Mouse (Mus musculus) heart, postnatal 36 days (tissue): ENCODE measurements around the gene Nhp2. TPM values are rescaled to one million over a fixed set of nuclear protein-coding genes. Genes with fewer than 3 reads are reported as not detected.
"Not testable (repeated sequence)": the region's sequence is repeated elsewhere in the genome, so short reads cannot be mapped to it uniquely, and the experiment has no call there.

Source experiments
- DNase-seq, 2 experiments: peaks; one replicate each; pipeline ENCODE4 v3.0.0; 2021 to 2022
- intact Hi-C: fragments of 180-260 bp; cut with DNase I; formaldehyde crosslinking; loops from one replicate; pipeline ENCODE4 v1.15.1; 2025
- total RNA-seq, 2 experiments: library from RNA; stranded (reverse); gene quantifications; 2 replicates each; pipeline ENCODE4 v1.2.3; 2021

The Nhp2 gene
- total RNA-seq, 2 experiments from 2014 or later: 20.2 to 25.2 TPM

- DNase-seq: peak; percentile 87 to 91
Observed at GRCm38 (mm10) chr11:51605602-51606446, 13.7 kb upstream of the Nhp2 start.

DNA sequence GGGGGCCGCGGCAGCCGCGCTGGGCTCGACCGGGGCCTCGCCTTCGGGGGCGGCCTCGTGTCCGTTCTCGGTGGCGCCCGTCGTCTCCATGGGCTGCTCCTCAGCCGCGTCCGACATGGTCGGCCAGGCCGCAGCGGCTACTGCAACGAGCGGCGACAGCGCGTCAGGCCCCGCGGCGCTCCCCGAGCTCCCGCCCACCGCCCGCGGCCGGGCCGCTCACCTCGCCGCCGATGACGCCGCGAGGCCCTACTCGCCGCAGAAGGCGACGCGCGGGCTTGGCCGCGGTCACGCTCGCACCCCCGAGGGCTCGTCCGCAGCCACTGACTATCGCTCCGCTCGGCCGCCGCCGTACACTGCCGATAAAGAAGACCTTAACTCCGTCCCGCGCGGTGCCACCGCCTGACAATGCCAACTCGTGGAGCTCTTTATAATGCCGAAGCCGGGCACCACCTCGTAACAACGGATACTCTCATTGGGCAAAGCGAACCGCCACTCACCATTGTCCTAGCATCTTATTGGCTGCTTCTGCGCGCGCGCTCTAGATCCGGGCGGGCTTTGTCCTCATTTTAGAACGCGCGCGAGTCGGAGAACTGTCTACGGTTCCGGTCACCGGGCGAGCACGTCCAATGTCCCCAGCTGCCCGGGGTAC, 13.0 kb upstream of the Nhp2 start, which contains the start of gene Hnrnpab:
Hnrnpab (minus strand) TSS at position 401 of the 649 bp plus-strand sequence.
- peak; percentile 95 to 97 for DNase-seq
- intact Hi-C loops: loop anchor here (2.0 kb wide), 1 partner anchor 42 kb away; no protein-coding TSS in a partner anchor

More at GRCm38 (mm10) chr11:51605602-51606446, 13.7 kb upstream of the Nhp2 start:
- intact Hi-C loops: loop anchor here (2.0 kb wide), 2 partner anchors 19 to 43 kb away; no protein-coding TSS in a partner anchor

DNA sequence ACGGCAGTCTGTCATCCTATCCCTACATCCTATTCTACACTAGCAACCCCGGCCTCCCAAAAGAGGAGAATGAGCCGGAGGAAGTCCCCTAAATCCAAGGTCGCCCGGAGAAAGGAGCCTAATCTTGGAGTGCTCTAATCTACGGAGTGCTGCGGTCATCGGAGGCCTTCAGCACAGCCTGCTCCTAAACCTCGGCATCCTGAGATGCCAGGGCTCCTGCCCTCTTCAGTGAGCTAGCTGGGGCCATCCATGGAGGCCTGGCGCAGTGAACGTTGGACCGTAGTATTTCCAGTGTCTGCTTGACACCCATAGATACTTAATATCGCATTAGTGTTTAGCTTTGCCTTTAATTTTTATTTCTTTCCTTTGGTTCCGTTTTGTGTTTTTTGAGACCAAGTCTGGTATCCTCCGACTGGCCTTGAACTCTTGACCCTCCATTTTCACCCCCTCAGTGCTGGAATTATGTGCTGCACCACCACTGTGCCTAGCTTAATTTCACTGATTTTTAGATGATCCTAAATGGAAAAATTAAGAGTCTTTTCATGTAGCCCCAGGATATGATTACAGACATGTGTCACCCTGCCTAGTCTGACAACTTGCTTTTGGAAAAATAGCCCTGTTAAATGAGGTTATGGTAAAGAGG, 12.3 kb upstream of the Nhp2 start:
- DNase-seq: no peak
- intact Hi-C loops: loop anchor here (2.0 kb wide), 1 partner anchor 42 kb away; no protein-coding TSS in a partner anchor

GRCm38 (mm10) chr11:51609266-51609909, 10.1 kb upstream of the Nhp2 start:
- intact Hi-C loops: no loop called here

GRCm38 (mm10) chr11:51609940-51610339, 9.6 kb upstream of the Nhp2 start:
- intact Hi-C loops: loop anchor here (10.0 kb wide), 1 partner anchor 385 kb away; no protein-coding TSS in a partner anchor
- DNase-seq: not testable (repeated sequence)

More at GRCm38 (mm10) chr11:51609266-51609909, 10.1 kb upstream of the Nhp2 start:
- no peak for DNase-seq

DNA sequence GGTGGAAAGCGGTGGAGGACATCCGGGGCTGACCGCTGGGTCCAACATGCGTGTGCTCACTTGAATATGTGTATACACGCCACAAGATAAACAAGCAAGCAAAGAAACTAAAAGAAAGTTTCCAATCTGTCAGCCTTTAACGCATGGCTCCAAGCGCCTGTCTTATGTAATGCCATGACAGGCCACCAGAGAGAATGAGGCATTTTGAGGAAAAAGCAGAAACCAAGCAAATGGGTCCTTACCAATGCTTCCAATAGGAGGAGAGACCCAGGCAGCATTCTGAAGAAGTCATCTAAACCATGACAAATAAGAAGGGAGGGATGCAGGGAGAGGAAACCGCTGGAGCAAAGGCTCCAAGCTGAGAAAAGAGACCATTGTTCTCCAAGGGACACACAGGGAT, 5.3 kb upstream of the Nhp2 start:
- intact Hi-C loops: loop anchor here (10.0 kb wide), 1 partner anchor 381 kb away; no protein-coding TSS in a partner anchor

DNA sequence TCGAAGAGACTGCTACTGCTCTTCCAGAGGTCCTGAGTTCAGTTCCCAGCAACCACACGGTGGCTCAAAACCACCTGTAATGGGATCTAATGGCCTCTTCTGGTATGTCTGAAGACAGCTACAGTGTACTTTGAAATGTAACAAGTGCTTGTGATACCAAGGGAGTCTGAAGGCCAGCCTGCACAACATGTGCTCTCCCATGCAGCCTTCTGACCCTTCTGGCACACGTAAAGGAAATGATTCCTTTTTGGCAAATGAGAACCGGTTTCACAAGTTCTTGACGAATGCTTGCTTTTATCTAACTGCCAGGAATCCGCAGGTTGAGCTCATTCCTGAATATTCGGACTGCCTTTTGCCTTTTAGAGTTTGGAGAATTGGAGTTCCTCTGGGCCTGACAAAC, 4.4 kb upstream of the Nhp2 start:
- DNase-seq: no peak
- intact Hi-C loops: loop anchor here (10.0 kb wide), 1 partner anchor 380 kb away; no protein-coding TSS in a partner anchor

More for the DNA sequence above, 5.3 kb upstream of the Nhp2 start:
- DNase-seq: no peak

DNA sequence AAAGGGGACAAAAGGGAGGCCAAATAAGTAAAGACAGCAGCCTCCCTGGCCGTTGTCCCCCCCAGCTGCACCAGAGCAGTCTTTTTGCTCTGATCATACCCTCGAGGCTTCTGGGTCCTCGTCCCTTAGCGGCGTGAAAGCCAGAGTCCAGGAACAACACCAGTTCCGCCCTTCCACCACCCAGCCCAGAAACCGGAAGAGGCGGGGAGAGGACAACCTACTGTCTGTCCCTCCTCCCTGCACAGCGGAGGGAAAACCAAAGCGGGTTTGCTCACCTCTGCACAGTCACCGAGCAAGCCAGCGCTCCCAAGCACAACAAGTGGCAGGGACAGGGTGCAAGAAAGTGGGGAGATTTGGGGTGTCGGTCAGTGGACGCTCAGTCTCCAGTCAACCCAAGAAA, 3.9 kb upstream of the Nhp2 start:
- DNase-seq: peak; percentile 75 to 78
- intact Hi-C loops: loop anchor here (10.0 kb wide), 1 partner anchor 379 kb away; no protein-coding TSS in a partner anchor

- intact Hi-C loops: loop anchor here (10.0 kb wide), 1 partner anchor 379 kb away; no protein-coding TSS in a partner anchor
- not testable (repeated sequence) for DNase-seq
Observed at GRCm38 (mm10) chr11:51616113-51616512, 3.4 kb upstream of the Nhp2 start.

- peak; percentile 69 for DNase-seq
- intact Hi-C loops: loop anchor here (1.0 to 10.0 kb wide), 2 partner anchors 64 to 377 kb away; no protein-coding TSS in a partner anchor
Observed at GRCm38 (mm10) chr11:51617693-51618092, 1.8 kb upstream of the Nhp2 start.

DNA sequence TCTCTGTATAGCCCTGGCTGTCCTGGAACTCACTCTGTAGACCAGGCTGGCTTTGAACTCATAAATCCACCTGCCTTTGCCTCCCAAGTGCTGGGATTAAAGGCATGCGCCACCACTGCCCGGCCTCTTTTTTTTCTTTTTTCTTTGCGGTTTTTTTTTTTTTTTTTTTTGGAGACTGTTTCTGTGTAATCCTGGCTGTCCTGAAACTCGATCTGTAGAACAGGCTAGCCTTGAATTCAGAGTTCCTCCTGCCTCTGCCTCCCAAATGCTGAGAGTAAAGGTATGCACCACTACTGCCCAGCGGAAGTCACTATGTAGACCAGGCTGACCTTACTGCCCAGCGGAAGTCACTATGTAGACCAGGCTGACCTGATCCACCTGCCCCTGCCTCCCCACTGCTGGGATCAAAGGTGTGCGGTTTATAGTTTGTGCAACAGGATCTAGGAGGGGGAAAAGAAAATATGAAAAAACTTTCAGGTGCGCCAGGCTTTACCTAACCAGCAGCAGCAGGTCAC, 584 bp upstream of the Nhp2 start:
- intact Hi-C loops: loop anchor here (10.0 kb wide), 1 partner anchor 376 kb away; no protein-coding TSS in a partner anchor
- DNase-seq: no peak

GRCm38 (mm10) chr11:51620084-51620483, 549 bp downstream of the Nhp2 start:
- DNase-seq: no peak
- intact Hi-C loops: loop anchor here (1.0 kb wide), 1 partner anchor 30 kb away; the partner anchor contains the start of genes D930048N14Rik and N4bp3

DNA sequence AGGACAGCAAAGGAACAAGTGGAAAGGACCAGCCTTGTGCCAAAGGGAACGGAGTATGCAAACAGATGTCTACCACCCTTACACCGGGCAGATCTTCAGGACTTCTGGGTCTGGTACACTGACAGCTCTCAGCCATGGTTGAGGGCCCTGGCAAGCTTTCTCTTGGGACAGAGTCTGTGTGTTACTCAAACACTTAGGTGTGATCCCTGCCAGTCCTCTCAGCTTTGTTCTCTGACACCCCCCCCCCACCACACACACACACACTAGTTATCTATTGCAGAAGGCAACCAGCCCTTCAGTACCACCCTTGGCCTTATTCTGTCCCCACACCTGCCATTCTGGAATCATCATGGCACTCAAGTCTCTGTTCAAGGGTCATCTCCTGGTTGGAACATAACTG, 2.2 kb downstream of the Nhp2 start:
- intact Hi-C loops: no loop called here
- DNase-seq: no peak

- no peak for DNase-seq
- intact Hi-C loops: no loop called here
Observed at GRCm38 (mm10) chr11:51622971-51623491, 3.5 kb downstream of the Nhp2 start.

- intact Hi-C loops: no loop called here
Observed at GRCm38 (mm10) chr11:51625187-51625820, 5.8 kb downstream of the Nhp2 start.

DNA sequence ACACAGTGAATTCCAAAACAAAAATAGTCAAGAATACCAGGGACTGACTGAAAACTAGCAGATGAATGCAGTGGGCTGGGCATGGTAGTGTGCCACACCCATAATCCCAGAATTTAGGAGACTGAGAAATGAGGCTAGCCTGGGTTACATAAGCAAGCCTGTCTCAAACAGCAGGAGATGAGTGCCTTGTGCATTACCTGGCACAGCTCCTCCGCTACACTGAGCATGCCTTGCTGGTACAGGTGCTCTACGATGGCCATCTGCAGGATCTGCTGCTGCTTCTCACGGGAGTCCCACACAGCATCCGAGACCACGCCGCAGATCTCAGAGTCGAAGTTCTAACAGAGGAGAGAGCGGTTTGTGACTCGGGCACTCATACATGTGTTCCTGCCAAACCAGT, 7.9 kb downstream of the Nhp2 start:
- intact Hi-C loops: no loop called here
- DNase-seq: no peak

More at GRCm38 (mm10) chr11:51625187-51625820, 5.8 kb downstream of the Nhp2 start:
- no peak for DNase-seq

- no peak for DNase-seq
- intact Hi-C loops: no loop called here
Observed at GRCm38 (mm10) chr11:51627907-51628306, 8.4 kb downstream of the Nhp2 start.

- intact Hi-C loops: no loop called here
Observed at GRCm38 (mm10) chr11:51629651-51630314, 10.2 kb downstream of the Nhp2 start.

More at GRCm38 (mm10) chr11:51629651-51630314, 10.2 kb downstream of the Nhp2 start:
- no peak for DNase-seq
